Mouse (Mus musculus): Measurements from ENCODE around the gene Vasp. TPM values are rescaled to one million over a fixed set of nuclear protein-coding genes. Genes with fewer than 3 reads are reported as not detected.

The Vasp gene
- polyA plus RNA-seq (2017; shearing (Covaris generic)): 290 TPM

GRCm38 (mm10) chr7:19271238-19272172, at the start of gene Vasp:
TSS of gene Vasp (minus strand) at chr7:19271817.

DNA sequence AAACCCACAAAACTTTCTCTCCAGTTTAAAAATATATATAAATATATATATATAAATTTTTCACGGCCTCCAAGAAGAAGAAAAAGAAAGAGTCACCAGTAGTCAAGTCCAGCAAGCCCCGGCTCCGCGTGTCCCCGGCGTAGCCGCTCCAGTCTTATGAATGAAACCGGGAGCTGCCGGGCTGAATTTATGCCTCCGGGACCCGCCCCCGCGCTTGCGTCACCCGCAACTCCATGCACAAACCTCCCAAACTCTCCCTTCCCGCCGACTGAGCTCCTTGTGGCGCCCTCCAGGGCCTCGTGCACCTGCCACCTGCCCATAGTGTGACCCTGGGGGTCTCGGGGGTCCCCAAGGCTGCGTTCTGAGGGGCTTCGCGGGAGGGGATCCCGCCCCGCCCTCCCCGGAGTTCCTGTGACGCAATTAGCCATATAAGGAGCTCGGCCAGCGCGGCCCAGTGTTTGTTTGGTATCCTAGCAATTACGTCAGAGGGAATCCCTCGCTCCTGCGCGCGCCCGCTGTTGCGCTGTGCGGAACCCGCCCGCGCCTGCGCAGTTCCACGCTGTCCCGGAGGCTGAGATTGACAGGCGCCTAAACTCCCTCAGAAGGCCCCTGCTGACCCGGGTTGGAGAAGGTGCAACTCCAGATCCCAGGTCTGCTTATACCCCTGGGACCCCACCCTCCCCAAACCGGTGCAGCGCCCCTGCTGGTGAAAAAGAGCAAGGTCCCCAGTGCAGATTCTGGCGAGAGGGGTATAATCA, 38.4 kb upstream of the Vasp start, which contains the start of gene Fosb:
TSS of gene Fosb (minus strand) at position 168 of the 758 bp plus-strand sequence.

GRCm38 (mm10) chr7:19282385-19282784, 10.8 kb upstream of the Vasp start, which contains the start of gene Rtn2:
TSS of gene Rtn2 (plus strand) at chr7:19282624.

GRCm38 (mm10) chr7:19279581-19280114, 8.0 kb upstream of the Vasp start, which contains the start of gene Ppm1n:
TSS of gene Ppm1n (minus strand) at chr7:19280064.

DNA sequence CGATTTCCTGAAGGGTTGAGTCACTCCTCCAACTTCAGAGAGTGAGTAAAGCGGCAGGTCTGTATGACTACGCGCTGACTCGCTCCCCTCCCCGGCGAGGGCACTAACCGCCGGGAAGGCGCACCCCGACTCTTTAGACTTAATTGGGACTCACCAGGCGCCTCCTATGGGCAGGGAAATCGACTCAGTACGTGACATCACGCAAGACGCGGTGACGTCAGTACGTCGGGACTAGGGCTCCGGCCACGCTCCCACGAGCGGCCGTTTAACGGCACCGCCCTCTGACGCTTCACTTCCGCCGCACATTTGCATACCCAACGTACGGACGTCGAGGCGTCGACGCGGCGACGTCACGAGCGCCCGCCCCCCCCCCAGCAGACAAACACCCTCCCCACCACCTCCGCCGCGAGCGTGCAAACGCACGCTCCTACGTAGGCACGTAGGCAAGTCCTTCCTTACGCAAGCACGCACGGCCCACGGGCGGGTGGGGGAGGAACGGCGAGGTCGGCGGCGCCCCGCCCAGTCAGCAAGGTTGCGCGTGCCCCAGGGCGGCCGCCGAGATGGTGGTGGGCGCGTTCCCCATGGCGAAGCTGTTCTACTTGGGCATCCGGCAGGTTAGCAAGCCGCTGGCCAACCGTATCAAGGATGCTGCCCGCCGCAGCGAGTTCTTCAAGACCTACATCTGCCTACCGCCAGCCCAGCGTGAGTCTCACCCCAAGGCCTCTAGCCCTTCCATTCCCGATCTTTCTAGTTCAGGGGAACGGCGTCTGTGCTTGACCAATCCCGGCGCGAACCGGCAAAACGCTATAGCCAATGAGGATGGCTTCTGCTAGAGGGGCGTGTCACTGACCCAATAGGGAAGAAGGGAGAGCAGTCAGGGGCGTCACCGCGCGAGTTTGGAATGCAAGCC, 43.5 kb downstream of the Vasp start, which contains the start of gene Opa3:
TSS of gene Opa3 (plus strand) at position 452 of the 910 bp plus-strand sequence.

GRCm38 (mm10) chr7:19211996-19212755, 59.4 kb downstream of the Vasp start, which contains the start of gene Gpr4:
TSS of gene Gpr4 (plus strand) at chr7:19212538.

Other genes starting within 250 kb of the Vasp start
- not detected for gene Foxa3, start 248.3 kb downstream of the Vasp start, polyA plus RNA-seq (2017; shearing (Covaris generic))
- 23.0 TPM for gene Sympk, start 247.4 kb downstream of the Vasp start, polyA plus RNA-seq (2017; shearing (Covaris generic))
- gene Rsph6a, start 217.1 kb downstream of the Vasp start, polyA plus RNA-seq (2017; shearing (Covaris generic)): not detected
- not detected for gene Dmwd, start 195.6 kb downstream of the Vasp start, polyA plus RNA-seq (2017; shearing (Covaris generic))
- 1.4 TPM for gene Dmpk, start 188.0 kb downstream of the Vasp start, polyA plus RNA-seq (2017; shearing (Covaris generic))
- gene Six5, start 177.2 kb downstream of the Vasp start, polyA plus RNA-seq (2017; shearing (Covaris generic)): 0.35 TPM
- not detected for gene Gm4969, start 153.4 kb downstream of the Vasp start, polyA plus RNA-seq (2017; shearing (Covaris generic))
- gene Fbxo46, start 152.0 kb downstream of the Vasp start, polyA plus RNA-seq (2017; shearing (Covaris generic)): 36.5 TPM
- 14.1 TPM for gene Qpctl, start 122.5 kb downstream of the Vasp start, polyA plus RNA-seq (2017; shearing (Covaris generic))
- 46.5 TPM for gene Snrpd2, start 122.1 kb downstream of the Vasp start, polyA plus RNA-seq (2017; shearing (Covaris generic))
- not detected for gene Gipr, start 105.7 kb downstream of the Vasp start, polyA plus RNA-seq (2017; shearing (Covaris generic))
- gene Eml2, start 95.4 kb downstream of the Vasp start, polyA plus RNA-seq (2017; shearing (Covaris generic)): 38.3 TPM
- gene Gpr4, start 59.3 kb downstream of the Vasp start, polyA plus RNA-seq (2017; shearing (Covaris generic)): 0.10 TPM
- 25.0 TPM for gene Opa3, start 43.5 kb downstream of the Vasp start, polyA plus RNA-seq (2017; shearing (Covaris generic))
- gene Ppm1n, start 8.2 kb upstream of the Vasp start, polyA plus RNA-seq (2017; shearing (Covaris generic)): 3.4 TPM
- not detected for gene Rtn2, start 10.8 kb upstream of the Vasp start, polyA plus RNA-seq (2017; shearing (Covaris generic))
- 0.62 TPM for gene Fosb, start 38.2 kb upstream of the Vasp start, polyA plus RNA-seq (2017; shearing (Covaris generic))
- gene Ercc1, start 73.0 kb upstream of the Vasp start, polyA plus RNA-seq (2017; shearing (Covaris generic)): 98.2 TPM
- gene Cd3eap, start 87.7 kb upstream of the Vasp start, polyA plus RNA-seq (2017; shearing (Covaris generic)): 13.1 TPM
- gene Ppp1r13l, start 87.9 kb upstream of the Vasp start, polyA plus RNA-seq (2017; shearing (Covaris generic)): 0.45 TPM
- gene Ercc2, start 110.2 kb upstream of the Vasp start, polyA plus RNA-seq (2017; shearing (Covaris generic)): 11.8 TPM
- gene Klc3, start 132.3 kb upstream of the Vasp start, polyA plus RNA-seq (2017; shearing (Covaris generic)): 19.1 TPM
- gene Ckm, start 133.0 kb upstream of the Vasp start, polyA plus RNA-seq (2017; shearing (Covaris generic)): not detected
- gene Mark4, start 187.0 kb upstream of the Vasp start, polyA plus RNA-seq (2017; shearing (Covaris generic)): 2.1 TPM
- not detected for gene Exoc3l2, start 191.5 kb upstream of the Vasp start, polyA plus RNA-seq (2017; shearing (Covaris generic))
- gene Bloc1s3, start 236.6 kb upstream of the Vasp start, polyA plus RNA-seq (2017; shearing (Covaris generic)): 0.56 TPM
- gene Trappc6a, start 236.6 kb upstream of the Vasp start, polyA plus RNA-seq (2017; shearing (Covaris generic)): 106 TPM
- gene Nkpd1, start 246.0 kb upstream of the Vasp start, polyA plus RNA-seq (2017; shearing (Covaris generic)): not detected